Mouse (Mus musculus) forebrain, postnatal 0 days (tissue): ENCODE measurements around the gene Rprd1b. TPM values are rescaled to one million over a fixed set of nuclear protein-coding genes. Genes with fewer than 3 reads are reported as not detected.

Experiments
- ATAC-seq: fragments of 200-750 bp; cut with Nextera tagmentation; 2 replicates; pipeline ENCODE4 v1.8.0; 2017; ENCODE audit warnings: mild to moderate bottlenecking, moderate library complexity
- DNase-seq: peaks from one replicate; pipeline ENCODE4 v3.0.0-alpha.2; 2015
- H3K27ac ChIP-seq: fragments of 300-500 bp; sonication (generic); 2 replicates; pipeline ENCODE4 v1.5.1; 2014; ENCODE audit warnings: low read depth, mild to moderate bottlenecking, antibody characterized with exemption, low read length, moderate library complexity, mixed read lengths
- H3K27me3 ChIP-seq: fragments of 300-500 bp; sonication (generic); 2 replicates; pipeline ENCODE4 v1.6.1; 2014; ENCODE audit warnings: mild to moderate bottlenecking, low read length, mixed read lengths; ENCODE audit not compliant: insufficient read depth
- H3K36me3 ChIP-seq: fragments of 300-500 bp; sonication (generic); 2 replicates; pipeline ENCODE4 v1.6.1; 2014; ENCODE audit warnings: mild to moderate bottlenecking, moderate library complexity; ENCODE audit not compliant: insufficient read depth
- H3K4me1 ChIP-seq: fragments of 300-500 bp; sonication (generic); 2 replicates; pipeline ENCODE4 v1.6.1; 2014; ENCODE audit warnings: antibody characterized with exemption; ENCODE audit not compliant: insufficient read depth
- H3K4me2 ChIP-seq: fragments of 300-500 bp; sonication (generic); 2 replicates; pipeline ENCODE4 v1.6.1; 2014; ENCODE audit warnings: low read depth, mild to moderate bottlenecking, moderate library complexity
- H3K4me3 ChIP-seq: fragments of 300-500 bp; sonication (generic); 2 replicates; pipeline ENCODE4 v1.5.1; 2014; ENCODE audit warnings: low read depth, low read length, mixed read lengths
- H3K9ac ChIP-seq: fragments of 300-500 bp; sonication (generic); 2 replicates; pipeline ENCODE4 v1.6.1; 2014; ENCODE audit warnings: mild to moderate bottlenecking
- H3K9me3 ChIP-seq: fragments of 300-500 bp; sonication (generic); 2 replicates; pipeline ENCODE4 v1.6.1; 2016; ENCODE audit warnings: low read length
- CTCF ChIP-seq: sonication (generic); IDR thresholded peaks from 2 replicates; pipeline ENCODE4 v1.5.1; 2016; ENCODE audit warnings: antibody characterized with exemption, control low read depth, low read depth
- WGBS: fragments of 180-500 bp; shearing (Covaris S2); extraction: QIAGEN DNeasy Blood & Tissue Kit; methylation state at CpG from one replicate; pipeline ENCODE4 v1.1.7; 2014; 5-methylcytosine and 5-hydroxymethylcytosine counted together
- polyA plus RNA-seq: library from polyadenylated mRNA; unstranded; fragments of >200 nt; fragmentation: Nextera tagmentation; extraction: Ambion mirVana; gene quantifications from 2 replicates; pipeline ENCODE4 v1.2.1, GENCODE M21; 2015
- total RNA-seq: library from RNA; depleted of rRNA; stranded (reverse); fragments of >200 nt; gene quantifications from 2 replicates; pipeline ENCODE4 v1.2.3, GENCODE M21; 2014; rRNA removed

The Rprd1b gene
- total and polyA plus RNA-seq, 2 experiments from 2014 or later, result 18.8 to 61.3 TPM

GRCm38 (mm10) chr2:158178139-158178538 lies 149.8 kb downstream of the Rprd1b start:
- Histone ChIP-seq H3K4me3 (no peak overlapping the region), H3K9ac (no peak overlapping the region), H3K36me3 (no peaks in the 10 kb centered on the region), H3K27me3 (no peaks in the 10 kb centered on the region), H3K4me1 (peaks cover 6% of the 10 kb centered on the region), H3K27ac (no peak overlapping the region), H3K4me2 (no peak overlapping the region), H3K9me3 (no peaks in the 10 kb centered on the region)
- ATAC-seq (no peak), DNase-seq (no peak)
- WGBS, result 62% methylated on average over 4 of the region's 4 CpGs
- no peak for TF ChIP-seq CTCF

- Histone ChIP-seq H3K9ac (no peak overlapping the region), H3K27me3 (no peaks in the 10 kb centered on the region), H3K27ac (no peak overlapping the region), H3K36me3 (no peaks in the 10 kb centered on the region), H3K4me1 (peaks cover 6% of the 10 kb centered on the region), H3K4me2 (peak overlapping the region; percentile 32), H3K9me3 (no peaks in the 10 kb centered on the region), H3K4me3 (no peak overlapping the region; the same call in 1 of the 2 replicates)
- WGBS, result 10% methylated on average over 18 of the region's 19 CpGs
- ATAC-seq, result peak; percentile 49; the same call in 1 of the 2 replicates
- TF ChIP-seq CTCF, result no peak
- DNase-seq, result no peak
Observed at GRCm38 (mm10) chr2:158178696-158179369, 150.5 kb downstream of the Rprd1b start.

- no peak overlapping the region for H3K4me3 ChIP-seq
- 0 out of 2 replicates have a peak, but pooled peaks have one; percentile 9 for ATAC-seq
Observed at GRCm38 (mm10) chr2:158179370-158180111, 151.2 kb downstream of the Rprd1b start.

GRCm38 (mm10) chr2:158180797-158181196 lies 152.5 kb downstream of the Rprd1b start:
- ATAC-seq, result no peak

More at GRCm38 (mm10) chr2:158179370-158180111, 151.2 kb downstream of the Rprd1b start:
- DNase-seq, result peak; percentile 62
- H3K4me2 ChIP-seq, result peak overlapping the region; percentile 32
- no peaks in the 10 kb centered on the region for H3K36me3 ChIP-seq
- WGBS, result 11% methylated on average over 18 of the region's 18 CpGs
- peaks cover 6% of the 10 kb centered on the region for H3K4me1 ChIP-seq
- no peak for TF ChIP-seq CTCF
- H3K9me3 ChIP-seq, result no peaks in the 10 kb centered on the region
- H3K27ac ChIP-seq, result no peak overlapping the region
- H3K27me3 ChIP-seq, result no peaks in the 10 kb centered on the region
- H3K9ac ChIP-seq, result no peak overlapping the region

More at GRCm38 (mm10) chr2:158180797-158181196, 152.5 kb downstream of the Rprd1b start:
- no peaks in the 10 kb centered on the region for H3K36me3 ChIP-seq
- TF ChIP-seq CTCF, result peak; percentile 85
- no peak overlapping the region for H3K27ac ChIP-seq
- H3K9ac ChIP-seq, result no peak overlapping the region
- H3K4me3 ChIP-seq, result no peak overlapping the region
- WGBS, result 48% methylated on average over 9 of the region's 9 CpGs
- peaks cover 6% of the 10 kb centered on the region for H3K4me1 ChIP-seq
- no peaks in the 10 kb centered on the region for H3K9me3 ChIP-seq
- H3K27me3 ChIP-seq, result no peaks in the 10 kb centered on the region
- DNase-seq, result peak; percentile 65
- no peak overlapping the region for H3K4me2 ChIP-seq

Other genes starting within 250 kb of the Rprd1b start
- gene Vstm2l, start 113.8 kb upstream of the Rprd1b start, total RNA-seq, result 90.0 and 113 TPM in 2 replicates
- 21.5 and 25.9 TPM in 2 replicates for gene Vstm2l, start 113.8 kb upstream of the Rprd1b start, polyA plus RNA-seq
- gene Tti1, start 64 bp upstream of the Rprd1b start, total RNA-seq, result 17.3 and 19.9 TPM in 2 replicates
- gene Tti1, start 64 bp upstream of the Rprd1b start, polyA plus RNA-seq, result 6.6 and 8.1 TPM in 2 replicates
- gene Tgm2, start 117.9 kb downstream of the Rprd1b start, total RNA-seq, result 9.1 and 13.0 TPM in 2 replicates
- 6.1 TPM in 2 replicates for gene Tgm2, start 117.9 kb downstream of the Rprd1b start, polyA plus RNA-seq
- 5.4 and 6.6 TPM in 2 replicates for gene D630003M21Rik, start 200.7 kb downstream of the Rprd1b start, total RNA-seq
- gene D630003M21Rik, start 200.7 kb downstream of the Rprd1b start, polyA plus RNA-seq, result 1.6 and 1.9 TPM in 2 replicates
- not detected in 2 replicates for gene Bpi, start 229.6 kb downstream of the Rprd1b start, total RNA-seq
- not detected in 2 replicates for gene Bpi, start 229.6 kb downstream of the Rprd1b start, polyA plus RNA-seq